Mouse (Mus musculus) B cell, adult 2 months (primary cell): ENCODE data around the gene Serpinh1.

Experiments
- DNase-seq, 2 experiments: peaks; one replicate each; pipeline ENCODE4 v3.0.0; 2022

Gene Serpinh1

GRCm38 (mm10) chr7:99323321-99323700 is 29.7 kb downstream of the Serpinh1 start:
- DNase-seq: no peak

GRCm38 (mm10) chr7:99322691-99323320 is 30.2 kb downstream of the Serpinh1 start:
- no peak for DNase-seq

- no peak for DNase-seq
These were observed 32.5 kb downstream of the Serpinh1 start for GRCm38 (mm10) chr7:99320524-99320923.

GRCm38 (mm10) chr7:99317475-99317874 is 35.6 kb downstream of the Serpinh1 start:
- DNase-seq: no peak

GRCm38 (mm10) chr7:99316207-99316606 is 36.8 kb downstream of the Serpinh1 start:
- no peak for DNase-seq

GRCm38 (mm10) chr7:99314565-99314964 is 38.5 kb downstream of the Serpinh1 start:
- no peak for DNase-seq

GRCm38 (mm10) chr7:99313253-99313652 is 39.8 kb downstream of the Serpinh1 start:
- no peak for DNase-seq

GRCm38 (mm10) chr7:99312671-99313143 is 40.3 kb downstream of the Serpinh1 start:
- DNase-seq: no peak

- DNase-seq: no peak
These were observed 41.0 kb downstream of the Serpinh1 start for GRCm38 (mm10) chr7:99312058-99312457.

GRCm38 (mm10) chr7:99311433-99311832 is 41.6 kb downstream of the Serpinh1 start:
- no peak for DNase-seq

- DNase-seq: no peak
These were observed 46.4 kb downstream of the Serpinh1 start for GRCm38 (mm10) chr7:99306640-99307039.

GRCm38 (mm10) chr7:99305688-99306087 is 47.4 kb downstream of the Serpinh1 start:
- DNase-seq: no peak

GRCm38 (mm10) chr7:99304949-99305372 is 48.1 kb downstream of the Serpinh1 start:
- DNase-seq: no peak

GRCm38 (mm10) chr7:99304029-99304428 is 49.0 kb downstream of the Serpinh1 start:
- DNase-seq: no peak

- DNase-seq: no peak
These were observed 52.3 kb downstream of the Serpinh1 start for GRCm38 (mm10) chr7:99300650-99301175.
